12 mouse cellular contexts compared by ENCODE assay signal in genomic region chr16:29771320-29771719, GRCm38 (mm10).
DNase-seq lines count a peak whose midpoint lies in the region; ATAC-seq lines count a peak whose summit lies in the region.
"Had no signal": no experiment of that assay in that cellular context is flagged by ENCODE, and none has a peak within 500 bp of the region (broad histone marks: within the 10 kb centered on the region; RNA-seq: fewer than 3 reads in every experiment).

No protein-coding gene starts in this region.

- H3K9ac ChIP-seq in kidney, embryonic 16.5 days (replicated peaks; ENCODE audit: low read length), result no peak overlapping the region
- H3K9ac ChIP-seq in kidney, embryonic 14.5 days (ENCODE audit: low read depth, low read length), result no peak overlapping the region
- no peak overlapping the region for H3K9ac ChIP-seq in forebrain, embryonic 14.5 days (ENCODE audit: low read length)
- H3K9ac ChIP-seq in midbrain, embryonic 13.5 days (replicated peaks), result no peak overlapping the region
- H3K9ac ChIP-seq: embryonic facial prominence, embryonic 13.5 days; hindbrain, embryonic 15.5 days; midbrain, embryonic 12.5 days had no signal

- no peak for DNase-seq in embryonic facial prominence, embryonic 10.5 days (ENCODE audit: low spot score)
- no peak for DNase-seq in forebrain, embryonic 14.5 days (ENCODE audit: low spot score)
- DNase-seq in adrenal gland, postnatal 36 days, result no peak
- DNase-seq in heart, postnatal 25 days (ENCODE audit: low spot score), result no peak
- DNase-seq: kidney, postnatal 4 days; lung, adult 18-20 months had no signal

- peaks cover 21% of the 10 kb centered on the region for H3K4me1 ChIP-seq in kidney, embryonic 16.5 days (ENCODE audit: insufficient read depth, low read length)
- H3K4me1 ChIP-seq in kidney, embryonic 14.5 days (ENCODE audit: control insufficient read depth, insufficient read depth, low read length), result peaks cover 10% of the 10 kb centered on the region
- peaks cover 52% of the 10 kb centered on the region for H3K4me1 ChIP-seq in embryonic facial prominence, embryonic 10.5 days
- H3K4me1 ChIP-seq in forebrain, embryonic 14.5 days (ENCODE audit: control insufficient read depth, insufficient read depth, low read length), result no peaks in the 10 kb centered on the region
- H3K4me1 ChIP-seq in midbrain, embryonic 13.5 days (replicated peaks), result peaks cover 13% of the 10 kb centered on the region

- H3K4me2 ChIP-seq in kidney, embryonic 16.5 days (replicated peaks; ENCODE audit: low read depth, low read length), result no peak overlapping the region
- no peak overlapping the region for H3K4me2 ChIP-seq in kidney, embryonic 14.5 days (replicated peaks; ENCODE audit: low read depth, low read length)
- H3K4me2 ChIP-seq in forebrain, embryonic 14.5 days (ENCODE audit: low read length), result no peak overlapping the region
- H3K4me2 ChIP-seq in midbrain, embryonic 13.5 days (replicated peaks), result no peak overlapping the region
- H3K4me2 ChIP-seq: embryonic facial prominence, embryonic 13.5 days; hindbrain, embryonic 15.5 days; midbrain, embryonic 12.5 days had no signal

- WGBS in kidney, embryonic 16.5 days, result 51% methylated on average over 4 of the region's 4 CpGs
- WGBS in kidney, embryonic 14.5 days, result 34% methylated on average over 4 of the region's 4 CpGs
- 38% methylated on average over 4 of the region's 4 CpGs for WGBS in embryonic facial prominence, embryonic 10.5 days
- 26% methylated on average over 4 of the region's 4 CpGs for WGBS in forebrain, embryonic 14.5 days
- 37% methylated on average over 4 of the region's 4 CpGs for whole genome bisulfite sequencing in midbrain, embryonic 13.5 days

- no peaks in the 10 kb centered on the region for H3K36me3 ChIP-seq in kidney, embryonic 16.5 days (ENCODE audit: insufficient read depth, low read length)
- no peaks in the 10 kb centered on the region for H3K36me3 ChIP-seq in kidney, embryonic 14.5 days (ENCODE audit: control insufficient read depth, insufficient read depth, low read length)
- H3K36me3 ChIP-seq in embryonic facial prominence, embryonic 10.5 days (replicated peaks), result no peaks in the 10 kb centered on the region
- no peaks in the 10 kb centered on the region for H3K36me3 ChIP-seq in forebrain, embryonic 14.5 days (ENCODE audit: control insufficient read depth, insufficient read depth, low read length)
- no peaks in the 10 kb centered on the region for H3K36me3 ChIP-seq in midbrain, embryonic 13.5 days
- H3K36me3 ChIP-seq: embryonic facial prominence, embryonic 13.5 days; hindbrain, embryonic 15.5 days; midbrain, embryonic 12.5 days had no signal

- peaks cover 4% of the 10 kb centered on the region; the same call in 1 of the 2 replicates for H3K9me3 ChIP-seq in kidney, embryonic 16.5 days (ENCODE audit: low read length)
- H3K9me3 ChIP-seq in kidney, embryonic 14.5 days (ENCODE audit: control insufficient read depth, low read length), result no peaks in the 10 kb centered on the region
- no peaks in the 10 kb centered on the region for H3K9me3 ChIP-seq in embryonic facial prominence, embryonic 10.5 days
- no peaks in the 10 kb centered on the region for H3K9me3 ChIP-seq in forebrain, embryonic 14.5 days (replicated peaks; ENCODE audit: control insufficient read depth, low read length)
- no peaks in the 10 kb centered on the region for H3K9me3 ChIP-seq in midbrain, embryonic 13.5 days
- H3K9me3 ChIP-seq: embryonic facial prominence, embryonic 13.5 days; hindbrain, embryonic 15.5 days; midbrain, embryonic 12.5 days had no signal

- intact Hi-C loops in heart, postnatal 25 days (cut with DNase I), result no loop called here

- no peak overlapping the region for H3K27ac ChIP-seq in kidney, embryonic 16.5 days (ENCODE audit: low read length)
- H3K27ac ChIP-seq in kidney, embryonic 14.5 days (ENCODE audit: low read depth, low read length), result no peak overlapping the region
- peak overlapping the region; percentile 76 for H3K27ac ChIP-seq in embryonic facial prominence, embryonic 10.5 days (replicated peaks)
- no peak overlapping the region for H3K27ac ChIP-seq in forebrain, embryonic 14.5 days (ENCODE audit: low read depth, low read length)
- no peak overlapping the region for H3K27ac ChIP-seq in midbrain, embryonic 13.5 days
- H3K27ac ChIP-seq: embryonic facial prominence, embryonic 13.5 days; hindbrain, embryonic 15.5 days; midbrain, embryonic 12.5 days had no signal

- H3K4me3 ChIP-seq in kidney, embryonic 16.5 days (ENCODE audit: low read length), result no peak overlapping the region
- no peak overlapping the region for H3K4me3 ChIP-seq in kidney, embryonic 14.5 days (ENCODE audit: low read length)
- H3K4me3 ChIP-seq in embryonic facial prominence, embryonic 10.5 days, result no peak overlapping the region
- H3K4me3 ChIP-seq in forebrain, embryonic 14.5 days (ENCODE audit: low read depth, low read length), result no peak overlapping the region
- H3K4me3 ChIP-seq in midbrain, embryonic 13.5 days (replicated peaks), result no peak overlapping the region
- H3K4me3 ChIP-seq: embryonic facial prominence, embryonic 13.5 days; hindbrain, embryonic 15.5 days; midbrain, embryonic 12.5 days had no signal

- no peaks in the 10 kb centered on the region for H3K27me3 ChIP-seq in kidney, embryonic 16.5 days (ENCODE audit: insufficient read depth, low read length)
- H3K27me3 ChIP-seq in kidney, embryonic 14.5 days (ENCODE audit: control insufficient read depth, insufficient read depth, low read length), result no peaks in the 10 kb centered on the region
- peaks cover 5% of the 10 kb centered on the region; the same call in 1 of the 2 replicates for H3K27me3 ChIP-seq in embryonic facial prominence, embryonic 10.5 days (replicated peaks; ENCODE audit: low read depth, poor library complexity, severe bottlenecking)
- no peaks in the 10 kb centered on the region for H3K27me3 ChIP-seq in forebrain, embryonic 14.5 days (replicated peaks; ENCODE audit: control insufficient read depth, insufficient read depth, low read length)
- peaks cover 14% of the 10 kb centered on the region; the same call in 1 of the 2 replicates for H3K27me3 ChIP-seq in midbrain, embryonic 13.5 days
- H3K27me3 ChIP-seq: hindbrain, embryonic 15.5 days had no signal

- peak; percentile 21; the same call in 1 of the 2 replicates for ATAC-seq in kidney, embryonic 16.5 days (ENCODE audit: low FRiP score, low TSS enrichment)
- ATAC-seq in kidney, embryonic 14.5 days (ENCODE audit: low FRiP score, low TSS enrichment), result no peak
- ATAC-seq in forebrain, embryonic 14.5 days, result peak; percentile 32
- peak; percentile 60; the same call in 1 of the 2 replicates for ATAC-seq in midbrain, embryonic 13.5 days
